Mouse (Mus musculus): ENCODE results near the gene Mrpl52.

Mrpl52 gene

GRCm38 (mm10) chr14:54432837-54433830 lies 6.4 kb downstream of the Mrpl52 start:
- DNase-seq (ENCODE audit: low read depth): no peak

- no peak for DNase-seq (ENCODE audit: low read depth)
These were observed 7.3 kb downstream of the Mrpl52 start for GRCm38 (mm10) chr14:54433941-54434531.

- no peak for DNase-seq (ENCODE audit: low read depth)
These were observed 8.6 kb downstream of the Mrpl52 start for GRCm38 (mm10) chr14:54435194-54435918.

GRCm38 (mm10) chr14:54439155-54439554 lies 12.4 kb downstream of the Mrpl52 start:
- no peak for DNase-seq (ENCODE audit: low read depth)

- no peak for DNase-seq (ENCODE audit: low read depth)
These were observed 12.9 kb downstream of the Mrpl52 start for GRCm38 (mm10) chr14:54439610-54440009.

- DNase-seq (ENCODE audit: low read depth): no peak
These were observed 13.8 kb downstream of the Mrpl52 start for GRCm38 (mm10) chr14:54440538-54440937.

GRCm38 (mm10) chr14:54441365-54441764 lies 14.7 kb downstream of the Mrpl52 start:
- no peak for DNase-seq (ENCODE audit: low read depth)

GRCm38 (mm10) chr14:54442548-54442947 lies 15.8 kb downstream of the Mrpl52 start:
- DNase-seq (ENCODE audit: low read depth): no peak

- DNase-seq (ENCODE audit: low read depth): no peak
These were observed 16.5 kb downstream of the Mrpl52 start for GRCm38 (mm10) chr14:54443196-54443595.

GRCm38 (mm10) chr14:54443712-54444618 lies 17.3 kb downstream of the Mrpl52 start:
- no peak for DNase-seq (ENCODE audit: low read depth)

GRCm38 (mm10) chr14:54445476-54445875 lies 18.8 kb downstream of the Mrpl52 start:
- no peak for DNase-seq (ENCODE audit: low read depth)

- no peak for DNase-seq (ENCODE audit: low read depth)
These were observed 26.9 kb downstream of the Mrpl52 start for GRCm38 (mm10) chr14:54453566-54453965.

GRCm38 (mm10) chr14:54454669-54455528 lies 28.2 kb downstream of the Mrpl52 start:
- no peak for DNase-seq (ENCODE audit: low read depth)

- DNase-seq (ENCODE audit: low read depth): no peak
These were observed 31.3 kb downstream of the Mrpl52 start for GRCm38 (mm10) chr14:54457907-54458569.

- no peak for DNase-seq (ENCODE audit: low read depth)
These were observed 35.4 kb downstream of the Mrpl52 start for GRCm38 (mm10) chr14:54462146-54462545.

GRCm38 (mm10) chr14:54463108-54463958 lies 36.6 kb downstream of the Mrpl52 start:
- no peak for DNase-seq (ENCODE audit: low read depth)

GRCm38 (mm10) chr14:54463959-54464292 lies 37.2 kb downstream of the Mrpl52 start, which contains the start of gene Lrp10:
Gene Lrp10 (plus strand): TSS chr14:54464137.
- peak; percentile 76 for DNase-seq (ENCODE audit: low read depth)

- DNase-seq (ENCODE audit: low read depth): peak; percentile 78
These were observed 37.7 kb downstream of the Mrpl52 start for GRCm38 (mm10) chr14:54464293-54465005.

Data from c-Kit-positive CD71-negative TER-119-negative erythroid progenitor cells, embryonic 14.5 days (primary cell).